Mouse (Mus musculus): ENCODE results near the gene Kcp. TPM values are rescaled to one million over a fixed set of nuclear protein-coding genes. Genes with fewer than 3 reads are reported as not detected.

The Kcp gene
- total and polyA plus RNA-seq, 3 experiments: 0.51 to 0.64 TPM; not detected in 1

DNA sequence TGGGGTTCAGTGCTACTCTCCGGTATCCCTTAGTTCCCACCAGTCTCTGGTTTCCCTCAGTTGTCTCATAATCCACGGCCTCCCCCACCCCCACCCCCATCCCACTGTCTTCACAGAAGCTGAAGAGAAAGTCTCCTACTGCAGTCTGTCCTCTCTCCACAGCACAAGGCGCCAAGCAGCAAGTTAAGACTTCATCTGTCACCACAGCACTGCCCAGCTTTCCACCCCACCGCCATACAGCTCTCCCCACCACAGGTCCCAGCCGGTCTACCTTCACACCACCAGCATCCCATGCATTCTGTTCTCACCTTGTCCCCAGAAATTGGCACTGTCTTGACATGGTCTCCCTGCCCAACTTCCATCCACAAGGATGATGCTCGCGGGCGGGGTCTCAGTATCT lies 918 bp downstream of the Kcp start:
- no peak for DNase-seq (ENCODE audit: extremely low read depth)
- TF ChIP-seq USF1 (IDR thresholded peaks at IDR 0.05; ENCODE audit: low read depth, low read length) (no peak), PAX5 (IDR thresholded peaks at IDR 0.05; ENCODE audit: low read length) (no peak), RAD21 (IDR thresholded peaks at IDR 0.05; ENCODE audit: low read depth, low read length) (no peak), SMC3 (IDR thresholded peaks at IDR 0.05; ENCODE audit: low read depth, low read length) (no peak), GABPA (IDR thresholded peaks at IDR 0.05; ENCODE audit: insufficient replicate concordance, low read depth, low read length) (no peak), ETS1 (conservative IDR thresholded peaks at IDR 0.05; ENCODE audit: low read depth, low read length) (no peak)
- Histone ChIP-seq H3K79me2 (replicated peaks; ENCODE audit: control insufficient read depth, extremely low read depth, insufficient read depth, poor library complexity, severe bottlenecking) (no peaks in the 10 kb centered on the region), H3K4me3 (replicated peaks in 1 of 3; ENCODE audit: low read depth in 2 of 3, low read length in 2 of 3, poor library complexity in 1 of 3) (no peak overlapping the region), H3K9ac (ENCODE audit: insufficient read depth, low read depth) (no peak overlapping the region), H3K4me1 (ENCODE audit: control insufficient read depth in 1 of 2, insufficient read depth in 2 of 2) (peaks cover 0 to 3% of the 10 kb centered on the region in 2 experiments; a peak in 1 of 4 replicates), H3K4me2 (ENCODE audit: insufficient read depth, low read depth, poor library complexity, severe bottlenecking) (no peak overlapping the region), H3K27ac (ENCODE audit: insufficient read depth, low read depth) (no peak overlapping the region), H3K36me3 (replicated peaks in 1 of 2; ENCODE audit: control insufficient read depth in 1 of 2, insufficient read depth in 1 of 2, low read length in 1 of 2) (no peaks in the 10 kb centered on the region), H3K9me3 (replicated peaks; ENCODE audit: low read length) (no peaks in the 10 kb centered on the region), H3K27me3 (replicated peaks) (peaks cover 23% of the 10 kb centered on the region)
- dilution Hi-C loops (cut with MboI; ENCODE audit: extremely low pct_ligation_motif_present, extremely low pct_unique_long_range_greater_than_20kb, low sequenced_read_pairs) (no loop called here), in situ Hi-C loops (cut with MboI; ENCODE audit: low pct_ligation_motif_present, low pct_unique_long_range_greater_than_20kb, low sequenced_read_pairs) (no loop called here)

DNA sequence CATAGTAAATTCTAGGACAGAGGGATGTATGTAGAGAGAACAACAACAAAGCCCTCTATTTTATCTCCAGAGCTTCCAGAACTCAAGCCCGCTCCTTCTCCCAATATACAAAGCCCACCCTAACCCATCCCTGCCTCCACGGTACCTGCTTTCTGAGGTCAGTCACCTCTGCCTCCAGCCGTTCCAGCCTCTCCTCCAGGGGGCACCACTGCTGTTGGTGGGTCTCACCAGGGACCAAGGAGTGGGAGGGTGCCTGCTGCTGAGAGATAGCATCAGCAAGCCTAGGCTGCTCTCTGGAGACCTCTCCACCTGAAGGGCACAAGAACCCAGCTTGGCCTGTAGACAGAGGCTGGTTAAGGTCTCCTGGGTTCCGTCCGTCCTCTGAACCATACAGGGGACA lies 2.3 kb downstream of the Kcp start:
- no peaks in the 10 kb centered on the region for H3K9me3 ChIP-seq (replicated peaks; ENCODE audit: low read length)
- no peaks in the 10 kb centered on the region for H3K79me2 ChIP-seq (replicated peaks; ENCODE audit: control insufficient read depth, extremely low read depth, insufficient read depth, poor library complexity, severe bottlenecking)
- dilution Hi-C loops (cut with MboI; ENCODE audit: extremely low pct_ligation_motif_present, extremely low pct_unique_long_range_greater_than_20kb, low sequenced_read_pairs) (no loop called here), in situ Hi-C loops (cut with MboI; ENCODE audit: low pct_ligation_motif_present, low pct_unique_long_range_greater_than_20kb, low sequenced_read_pairs) (no loop called here)
- no peak overlapping the region for H3K4me2 ChIP-seq (ENCODE audit: insufficient read depth, low read depth, poor library complexity, severe bottlenecking)
- H3K4me1 ChIP-seq (ENCODE audit: control insufficient read depth in 1 of 2, insufficient read depth in 2 of 2): no peaks in the 10 kb centered on the region
- no peak overlapping the region for H3K4me3 ChIP-seq (replicated peaks in 1 of 3; ENCODE audit: low read depth in 2 of 3, low read length in 2 of 3, poor library complexity in 1 of 3)
- peaks cover 24% of the 10 kb centered on the region for H3K27me3 ChIP-seq (replicated peaks)
- no peaks in the 10 kb centered on the region for H3K36me3 ChIP-seq (replicated peaks in 1 of 2; ENCODE audit: control insufficient read depth in 1 of 2, insufficient read depth in 1 of 2, low read length in 1 of 2)
- DNase-seq (ENCODE audit: extremely low read depth): no peak
- no peak overlapping the region for H3K9ac ChIP-seq (ENCODE audit: insufficient read depth, low read depth)
- TF ChIP-seq KAT2A (IDR thresholded peaks at IDR 0.05; ENCODE audit: insufficient replicate concordance, low read length) (no peak), SIN3A (IDR thresholded peaks at IDR 0.05; ENCODE audit: low read length) (no peak), GABPA (IDR thresholded peaks at IDR 0.05; ENCODE audit: insufficient replicate concordance, low read depth, low read length) (no peak), RCOR1 (conservative IDR thresholded peaks at IDR 0.05; ENCODE audit: low read depth, low read length) (no peak), ZNF384 (IDR thresholded peaks at IDR 0.05; ENCODE audit: low read depth, low read length) (no peak), E2F4 (IDR thresholded peaks at IDR 0.05; ENCODE audit: insufficient replicate concordance, low read depth, low read length) (no peak), MYC (IDR thresholded peaks at IDR 0.05; ENCODE audit: low read depth, low read length) (no peak), EP300 (IDR thresholded peaks at IDR 0.05; ENCODE audit: low read length) (no peak), SMC3 (IDR thresholded peaks at IDR 0.05; ENCODE audit: low read depth, low read length) (peak; percentile 41; the same call in 1 of the 2 replicates), USF1 (IDR thresholded peaks at IDR 0.05; ENCODE audit: low read depth, low read length) (no peak), CHD2 (IDR thresholded peaks at IDR 0.05; ENCODE audit: low read length) (no peak), HCFC1 (IDR thresholded peaks at IDR 0.05; ENCODE audit: low read depth, low read length) (no peak), CTCF (conservative IDR thresholded peaks at IDR 0.05 in 1 of 2, IDR thresholded peaks at IDR 0.05 in 1 of 2; ENCODE audit: low read depth in 2 of 2, low read length in 2 of 2) (peak in 1 of 2 experiments; percentile 52; a peak in 2 of 4 replicates), POLR2A (IDR thresholded peaks at IDR 0.05; ENCODE audit: low read depth, low read length) (no peak), TBP (conservative IDR thresholded peaks at IDR 0.05; ENCODE audit: low read depth, low read length) (no peak), ZMIZ1 (IDR thresholded peaks at IDR 0.05; ENCODE audit: low read depth, low read length) (no peak), ETS1 (conservative IDR thresholded peaks at IDR 0.05; ENCODE audit: low read depth, low read length) (no peak)
- no peak overlapping the region for H3K27ac ChIP-seq (ENCODE audit: insufficient read depth, low read depth)

All from CH12.LX (cell line).